Mouse (Mus musculus) left cerebral cortex, adult 2 months (tissue): ENCODE measurements around the gene Lhfpl2. TPM values are rescaled to one million over a fixed set of nuclear protein-coding genes. Genes with fewer than 3 reads are reported as not detected.

ENCODE experiments used
- DNase-seq, 2 experiments: peaks; one replicate each; pipeline ENCODE4 v3.0.0; 2021 to 2022; ENCODE audit warnings: low spot score in 2 of 2, mixed read lengths in 1 of 2; ENCODE audit errors: extremely low spot score in 1 of 2
- H3K27ac ChIP-seq: fragments of 200-600 bp; 2 replicates; pipeline ENCODE4 v1.8.1; 2022
- H3K4me3 ChIP-seq: fragments of 200-600 bp; 2 replicates; pipeline ENCODE4 v1.8.1; 2022
- CTCF ChIP-seq: fragments of 200-600 bp; IDR thresholded peaks from 2 replicates; pipeline ENCODE4 v1.8.1; 2022; ENCODE audit warnings: antibody characterized with exemption, mild to moderate bottlenecking, moderate library complexity
- intact Hi-C: fragments of 180-260 bp; cut with DNase I; formaldehyde crosslinking; loops from one replicate; pipeline ENCODE4 v1.15.1; 2025
- total RNA-seq, 2 experiments: library from RNA; stranded (reverse); gene quantifications; 2 replicates each; pipeline ENCODE4 v1.2.3; 2021

Lhfpl2 gene
- total RNA-seq, 2 experiments from 2014 or later, result 12.5 to 15.9 TPM

DNA sequence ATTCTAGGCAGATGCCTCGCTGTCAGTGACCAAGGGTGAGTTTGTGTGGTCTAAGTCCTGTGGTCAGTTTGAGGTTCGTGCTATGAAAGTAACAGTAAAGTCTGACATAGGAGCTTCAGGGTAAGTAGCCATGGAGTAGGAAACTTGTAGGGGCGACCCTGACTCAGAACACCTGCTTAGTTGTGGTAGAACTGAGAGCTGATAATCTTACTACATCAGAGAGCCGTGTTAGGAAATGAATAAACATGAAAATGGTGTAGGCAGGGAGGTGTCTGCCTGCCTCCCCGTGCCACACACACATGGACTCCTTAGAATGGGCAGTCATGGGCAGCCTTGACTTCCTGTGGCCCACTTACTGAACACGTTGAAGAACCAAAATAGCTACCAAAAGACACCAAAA lies 96.1 kb downstream of the Lhfpl2 start:
- intact Hi-C loops, result no loop called here
- DNase-seq, result no peak
- Histone ChIP-seq H3K27ac (no peak overlapping the region), H3K4me3 (no peak overlapping the region)
- no peak for TF ChIP-seq CTCF

DNA sequence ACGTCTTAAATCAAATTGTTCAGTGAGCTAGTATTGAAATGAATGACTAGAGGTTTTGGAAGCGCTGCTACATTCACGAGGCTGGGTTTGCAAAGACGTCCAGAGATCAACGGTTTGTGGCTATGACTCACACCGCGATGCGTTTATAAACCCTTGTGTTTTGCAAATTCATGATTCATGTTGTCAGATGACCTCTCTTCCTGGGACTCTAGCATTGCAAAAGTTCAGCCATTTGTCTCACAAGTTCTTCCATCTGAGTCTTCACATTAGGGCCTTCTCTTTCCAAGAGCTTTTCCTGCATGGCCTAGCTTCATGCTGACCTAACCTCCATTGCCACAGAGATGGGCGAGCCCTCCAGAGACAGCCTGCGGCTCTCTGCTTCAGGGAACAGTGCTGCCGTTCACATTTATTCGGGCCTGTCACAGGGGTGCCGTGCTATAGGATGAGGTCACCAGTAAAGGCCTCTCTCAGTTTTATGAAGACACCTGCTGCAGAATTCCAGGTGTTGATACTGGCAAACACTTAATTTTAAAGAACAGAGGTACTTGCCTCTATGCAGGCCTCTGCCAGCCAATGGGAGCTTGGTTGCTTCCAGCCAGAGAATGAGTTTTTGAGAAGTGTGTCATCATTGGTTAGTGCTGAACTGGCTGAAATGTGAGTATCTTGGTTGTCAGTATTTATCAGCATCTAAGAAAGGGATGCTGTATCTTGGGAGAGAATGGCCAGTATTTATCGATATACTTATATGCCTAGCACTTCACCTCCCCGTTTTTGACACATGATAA lies 97.1 kb downstream of the Lhfpl2 start:
- intact Hi-C loops, result no loop called here
- no peak overlapping the region for H3K27ac ChIP-seq
- no peak for DNase-seq
- no peak overlapping the region for H3K4me3 ChIP-seq
- TF ChIP-seq CTCF, result no peak

- no peak overlapping the region for H3K27ac ChIP-seq
- H3K4me3 ChIP-seq, result no peak overlapping the region
- no peak for DNase-seq
- intact Hi-C loops, result no loop called here
- TF ChIP-seq CTCF, result no peak
These were observed 98.2 kb downstream of the Lhfpl2 start for GRCm38 (mm10) chr13:94155657-94156429.

DNA sequence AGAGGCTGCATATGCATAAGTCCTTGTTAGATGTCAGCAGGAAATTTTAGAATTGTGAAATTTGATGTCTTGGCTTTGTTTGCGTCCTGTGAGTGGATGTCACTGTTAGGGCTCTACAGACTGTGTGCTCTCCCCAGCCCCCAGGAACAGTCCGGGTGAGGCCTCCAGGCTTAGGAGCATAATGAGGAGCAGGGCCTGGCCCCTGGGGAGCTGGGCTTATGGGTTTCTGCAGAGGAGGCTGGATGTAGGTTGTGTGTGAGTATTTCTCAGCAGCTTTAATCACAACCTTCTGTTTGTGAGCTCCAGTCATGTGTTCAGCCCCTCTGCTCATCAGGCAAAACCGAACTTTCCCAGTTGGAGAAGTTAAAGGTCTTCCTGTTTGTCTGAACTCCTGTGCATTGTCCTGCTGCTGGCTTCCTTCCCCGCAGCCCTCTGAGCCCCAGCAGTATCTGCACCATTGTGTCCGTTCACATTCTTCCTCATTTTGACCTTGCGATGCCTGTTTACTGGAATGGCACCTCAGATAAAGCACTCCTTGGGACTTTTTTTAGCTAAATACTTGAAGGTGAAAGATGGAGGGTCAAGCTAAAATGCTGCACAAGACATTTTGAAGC lies 101.4 kb downstream of the Lhfpl2 start:
- intact Hi-C loops, result no loop called here
- Histone ChIP-seq H3K4me3 (no peak overlapping the region), H3K27ac (no peak overlapping the region)
- no peak for TF ChIP-seq CTCF
- no peak for DNase-seq

- intact Hi-C loops, result no loop called here
- Histone ChIP-seq H3K4me3 (no peak overlapping the region), H3K27ac (no peak overlapping the region)
- no peak for DNase-seq
- TF ChIP-seq CTCF, result no peak
These were observed 102.1 kb downstream of the Lhfpl2 start for GRCm38 (mm10) chr13:94159478-94160220.

DNA sequence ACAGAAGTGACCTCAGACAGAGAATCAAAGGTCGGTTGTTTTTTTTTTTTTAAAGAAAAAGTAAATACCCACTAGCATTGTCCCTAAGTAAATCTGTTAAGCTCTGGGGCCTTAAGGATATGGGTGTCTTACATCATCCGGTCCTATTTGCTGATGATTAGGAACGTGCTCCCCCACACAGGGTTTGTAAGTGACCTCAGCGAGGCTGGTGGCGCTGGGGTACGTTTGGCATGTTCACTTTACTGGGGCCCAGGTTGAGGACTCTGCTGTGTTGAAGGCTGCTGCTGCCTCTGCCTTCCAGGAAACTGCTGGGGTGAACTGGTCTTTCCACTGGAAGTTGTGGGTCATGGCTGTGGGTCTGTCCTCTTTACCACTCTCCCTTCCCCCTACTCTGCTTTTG lies 106.9 kb downstream of the Lhfpl2 start:
- DNase-seq, result no peak
- no peak overlapping the region for H3K4me3 ChIP-seq
- no peak for TF ChIP-seq CTCF
- no peak overlapping the region for H3K27ac ChIP-seq
- intact Hi-C loops, result no loop called here

GRCm38 (mm10) chr13:94168319-94168718 lies 110.7 kb downstream of the Lhfpl2 start:
- no peak for DNase-seq
- intact Hi-C loops, result no loop called here
- Histone ChIP-seq H3K4me3 (no peak overlapping the region), H3K27ac (no peak overlapping the region)
- TF ChIP-seq CTCF, result no peak

DNA sequence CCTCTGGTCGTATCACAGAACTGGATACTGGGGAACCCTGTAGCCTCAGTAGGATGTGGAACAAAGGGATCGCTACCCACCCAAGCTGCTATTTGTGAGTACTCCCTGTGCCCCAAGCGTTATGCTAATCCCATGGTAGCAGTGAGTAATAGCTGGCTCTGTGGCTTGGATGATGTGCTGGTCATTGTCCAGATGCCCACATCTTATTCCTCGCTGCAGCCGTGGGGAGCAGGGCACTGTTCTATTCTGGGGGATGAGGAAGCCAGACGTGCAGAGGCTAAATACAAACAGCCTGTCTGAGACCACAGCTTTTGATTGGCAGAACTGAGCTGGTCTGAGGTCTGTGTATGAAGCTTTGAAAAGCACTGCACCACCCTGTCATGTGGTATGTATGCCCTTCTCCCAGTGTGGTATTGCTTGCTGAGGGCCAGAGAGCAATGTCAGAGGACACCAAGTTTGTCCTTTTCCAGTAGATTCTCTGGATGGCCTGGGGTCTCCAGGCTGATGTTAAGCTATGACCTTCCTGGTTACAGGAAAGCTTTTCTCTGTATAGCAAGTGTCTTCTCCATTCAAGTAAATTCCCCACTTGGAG lies 111.8 kb downstream of the Lhfpl2 start:
- no peak for DNase-seq
- H3K4me3 ChIP-seq, result no peak overlapping the region
- TF ChIP-seq CTCF, result no peak
- intact Hi-C loops, result no loop called here
- no peak overlapping the region for H3K27ac ChIP-seq

DNA sequence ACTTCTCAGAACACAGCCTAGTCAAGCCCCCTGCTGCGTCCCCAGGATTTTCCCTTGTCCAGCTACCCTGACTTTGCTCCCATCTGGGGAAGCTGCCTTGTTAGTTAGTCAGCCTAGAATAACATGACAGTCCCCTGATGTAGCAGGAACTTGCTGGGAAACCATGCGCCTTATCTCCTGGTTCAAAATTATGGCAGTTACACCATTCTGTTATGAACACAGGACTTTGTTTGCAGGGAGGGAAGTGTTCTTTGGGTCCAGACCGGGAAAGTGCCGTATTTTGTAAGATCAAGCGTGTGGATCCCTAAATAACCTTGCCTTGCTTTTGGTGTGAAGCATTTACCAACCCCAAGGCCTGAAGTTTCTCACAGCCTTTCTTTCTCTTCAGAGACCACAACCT lies 114.0 kb downstream of the Lhfpl2 start:
- intact Hi-C loops, result loop anchor here (5.0 kb wide), 1 partner anchor 54 kb away; no protein-coding TSS in a partner anchor
- no peak for DNase-seq
- no peak for TF ChIP-seq CTCF
- Histone ChIP-seq H3K27ac (no peak overlapping the region), H3K4me3 (no peak overlapping the region)

DNA sequence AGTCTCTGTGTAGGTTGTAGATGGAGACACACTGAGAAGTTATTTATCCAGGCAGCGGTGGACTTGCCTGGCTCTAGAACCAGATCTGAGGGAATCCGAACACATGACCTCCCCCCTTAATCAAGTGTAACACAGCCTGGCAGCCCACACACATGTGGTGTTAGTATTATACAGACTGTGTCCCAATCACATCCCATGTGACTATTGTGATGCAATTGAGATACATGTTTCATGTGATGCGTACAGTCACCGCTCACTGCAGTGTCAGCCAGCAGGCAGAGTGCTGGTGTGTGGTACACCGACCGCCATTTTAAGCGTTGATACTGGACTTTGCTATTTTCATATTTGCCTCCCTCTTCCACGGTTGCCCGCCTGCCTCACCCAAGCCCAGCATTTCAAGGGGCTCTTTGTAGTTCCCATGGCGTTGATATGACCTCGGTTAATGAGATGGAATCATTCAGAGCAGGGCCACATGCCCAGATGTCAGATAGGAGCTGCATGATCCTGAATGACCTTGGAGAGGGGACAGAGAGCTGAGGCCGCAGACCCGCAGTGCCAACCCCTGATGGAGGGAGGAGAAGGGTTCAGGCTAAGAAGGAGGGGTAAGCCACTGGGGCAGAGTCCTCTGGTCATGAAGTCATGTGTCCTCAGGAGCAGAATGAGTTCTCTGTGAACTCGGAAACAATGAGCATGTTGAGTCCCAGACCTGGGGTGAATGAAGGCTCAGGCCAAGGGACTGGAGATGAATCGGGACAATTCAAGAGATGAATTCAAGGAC lies 115.1 kb downstream of the Lhfpl2 start:
- DNase-seq, result no peak

More for the DNA sequence above, 115.1 kb downstream of the Lhfpl2 start:
- Histone ChIP-seq H3K4me3 (no peak overlapping the region), H3K27ac (no peak overlapping the region)
- intact Hi-C loops, result loop anchor here (5.0 kb wide), 1 partner anchor 55 kb away; no protein-coding TSS in a partner anchor
- no peak for TF ChIP-seq CTCF
